Mouse (Mus musculus) limb, embryonic 10.5 days (tissue): Measurements from ENCODE around the gene Cd47. TPM values are rescaled to one million over a fixed set of nuclear protein-coding genes. Genes with fewer than 3 reads are reported as not detected.

ENCODE experiments used
- DNase-seq: peaks from one replicate; pipeline ENCODE4 v3.0.0-alpha.2; 2017; ENCODE audit warnings: low spot score
- H3K27ac ChIP-seq: fragments of 300-500 bp; sonication (generic); 2 replicates; pipeline ENCODE4 v1.5.1; 2016; ENCODE audit warnings: mild to moderate bottlenecking
- H3K27me3 ChIP-seq: fragments of 300-500 bp; sonication (generic); 2 replicates; pipeline ENCODE4 v1.6.1; 2016; ENCODE audit warnings: low read depth, mild to moderate bottlenecking; ENCODE audit not compliant: poor library complexity, severe bottlenecking
- H3K36me3 ChIP-seq: fragments of 300-500 bp; sonication (generic); 2 replicates; pipeline ENCODE4 v1.6.1; 2016; ENCODE audit warnings: mild to moderate bottlenecking, moderate library complexity
- H3K4me1 ChIP-seq: fragments of 300-500 bp; sonication (generic); 2 replicates; pipeline ENCODE4 v1.6.1; 2016
- H3K4me3 ChIP-seq: fragments of 300-500 bp; sonication (generic); 2 replicates; pipeline ENCODE4 v1.5.1; 2016; ENCODE audit warnings: mild to moderate bottlenecking, moderate library complexity
- H3K9me3 ChIP-seq: fragments of 300-500 bp; sonication (generic); replicated peaks from 2 replicates; pipeline ENCODE4 v1.6.1; 2016; ENCODE audit warnings: mild to moderate bottlenecking
- WGBS: fragments of 180-500 bp; shearing (Covaris S2); methylation state at CpG from one replicate; pipeline ENCODE4 v1.1.7; 2016; 5-methylcytosine and 5-hydroxymethylcytosine counted together
- polyA plus RNA-seq: library from polyadenylated mRNA; unstranded; fragments of >200 nt; fragmentation: Nextera tagmentation; extraction: Ambion mirVana; gene quantifications from 2 replicates; pipeline ENCODE4 v1.2.1, GENCODE M21; 2016

Cd47 gene
- polyA plus RNA-seq, 1 experiment from 2014 or later, result 26.6 TPM

DNA sequence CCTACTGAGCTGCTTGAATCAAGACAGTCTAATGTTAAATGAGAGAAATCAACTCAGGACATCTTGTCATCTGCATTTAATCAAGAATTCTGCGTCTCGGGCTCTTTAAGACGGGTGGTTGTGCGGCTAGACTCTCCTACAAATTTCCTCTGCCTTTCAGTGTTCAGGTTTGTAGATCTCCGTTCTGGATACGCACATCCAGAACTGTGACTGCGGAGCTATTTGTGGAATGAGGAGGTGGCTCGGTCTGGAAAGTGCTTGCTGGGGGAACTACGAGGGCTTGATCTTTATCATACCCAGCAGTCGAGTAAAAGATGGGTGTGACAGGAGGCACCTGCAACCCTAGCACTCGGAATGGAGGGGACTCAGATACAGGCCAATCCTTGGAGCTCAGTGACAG lies 121.8 kb downstream of the Cd47 start:
- no peak overlapping the region; the same call in 1 of the 2 replicates for H3K27ac ChIP-seq
- H3K4me1 ChIP-seq, result peaks cover 27% of the 10 kb centered on the region
- no peaks in the 10 kb centered on the region for H3K9me3 ChIP-seq
- no peak for DNase-seq
- 77% methylated on average over 11 of the region's 11 CpGs for WGBS
- no peaks in the 10 kb centered on the region for H3K36me3 ChIP-seq
- H3K27me3 ChIP-seq, result no peaks in the 10 kb centered on the region
- no peak overlapping the region for H3K4me3 ChIP-seq

DNA sequence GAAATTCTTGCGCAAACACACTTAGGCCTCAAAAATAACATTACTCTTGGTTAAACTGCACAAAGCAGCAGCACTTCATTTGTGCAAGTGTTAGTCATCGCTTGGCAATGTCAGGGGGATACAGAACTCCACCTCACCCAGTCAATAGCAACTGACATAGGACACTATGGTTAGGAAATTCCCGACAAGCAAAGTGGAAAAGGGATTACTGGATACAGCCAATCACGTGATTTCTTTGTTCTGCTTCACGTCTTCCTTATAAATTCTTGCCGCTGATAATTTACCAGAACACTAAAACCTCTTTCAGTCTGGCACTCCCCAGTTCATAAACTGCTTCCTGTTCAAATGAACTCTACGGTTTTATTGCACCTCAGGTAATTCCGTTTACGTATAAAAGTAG lies 123.4 kb downstream of the Cd47 start:
- DNase-seq, result no peak
- H3K27ac ChIP-seq, result peak overlapping the region; percentile 73
- H3K36me3 ChIP-seq, result no peaks in the 10 kb centered on the region
- 50% methylated on average over 9 of the region's 9 CpGs for WGBS
- H3K9me3 ChIP-seq, result no peaks in the 10 kb centered on the region
- no peak overlapping the region for H3K4me3 ChIP-seq
- H3K4me1 ChIP-seq, result peaks cover 27% of the 10 kb centered on the region
- H3K27me3 ChIP-seq, result no peaks in the 10 kb centered on the region

DNA sequence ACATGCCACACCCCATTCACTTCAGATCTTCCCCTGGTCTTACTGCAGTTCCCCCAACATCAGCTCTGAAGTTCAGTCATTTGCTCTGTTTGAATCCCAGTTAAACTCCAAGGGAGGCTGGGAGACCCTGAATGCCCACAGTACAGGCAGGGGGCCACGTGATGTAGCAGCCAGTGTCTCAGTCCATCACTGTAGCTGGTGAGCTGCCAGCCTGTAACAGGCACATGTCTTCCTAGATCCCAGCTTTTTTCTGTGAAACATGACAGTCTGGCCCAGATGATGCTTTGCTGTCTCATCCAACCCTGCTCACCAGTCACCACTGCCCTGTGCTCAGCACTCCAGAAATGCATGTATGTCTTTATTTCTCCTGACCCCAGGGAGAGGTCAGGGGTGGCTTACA lies 124.6 kb downstream of the Cd47 start:
- H3K27ac ChIP-seq, result peak overlapping the region; percentile 73
- WGBS, result 56% methylated on average over 1 of the region's 1 CpGs

DNA sequence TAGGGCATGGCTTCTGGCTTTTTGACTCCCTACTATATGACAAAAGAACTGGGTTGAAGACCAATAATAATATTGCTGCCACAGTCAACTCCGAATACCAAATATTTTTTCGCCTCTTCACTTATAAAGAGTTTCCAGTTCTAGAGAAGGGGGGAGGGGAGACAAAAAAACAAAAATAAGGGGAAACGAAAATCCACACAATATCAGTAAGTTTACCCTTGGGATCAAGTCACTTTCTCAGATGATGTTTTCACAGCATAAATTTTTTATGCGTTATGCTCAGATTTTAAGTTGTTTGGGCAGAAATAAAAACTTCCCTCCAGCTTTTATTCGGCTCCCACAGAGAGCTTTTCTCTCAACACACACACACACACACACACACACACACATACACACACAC lies 132.9 kb downstream of the Cd47 start:
- 88% methylated on average over 5 of the region's 5 CpGs for WGBS
- no peaks in the 10 kb centered on the region for H3K36me3 ChIP-seq
- no peak overlapping the region for H3K4me3 ChIP-seq
- peaks cover 22% of the 10 kb centered on the region for H3K4me1 ChIP-seq
- H3K9me3 ChIP-seq, result no peaks in the 10 kb centered on the region
- H3K27ac ChIP-seq, result no peak overlapping the region
- DNase-seq, result no peak
- H3K27me3 ChIP-seq, result no peaks in the 10 kb centered on the region

More for the DNA sequence above, 124.6 kb downstream of the Cd47 start:
- no peak overlapping the region for H3K4me3 ChIP-seq
- no peak for DNase-seq
- H3K4me1 ChIP-seq, result peaks cover 27% of the 10 kb centered on the region
- no peaks in the 10 kb centered on the region for H3K36me3 ChIP-seq
- H3K27me3 ChIP-seq, result no peaks in the 10 kb centered on the region
- no peaks in the 10 kb centered on the region for H3K9me3 ChIP-seq

DNA sequence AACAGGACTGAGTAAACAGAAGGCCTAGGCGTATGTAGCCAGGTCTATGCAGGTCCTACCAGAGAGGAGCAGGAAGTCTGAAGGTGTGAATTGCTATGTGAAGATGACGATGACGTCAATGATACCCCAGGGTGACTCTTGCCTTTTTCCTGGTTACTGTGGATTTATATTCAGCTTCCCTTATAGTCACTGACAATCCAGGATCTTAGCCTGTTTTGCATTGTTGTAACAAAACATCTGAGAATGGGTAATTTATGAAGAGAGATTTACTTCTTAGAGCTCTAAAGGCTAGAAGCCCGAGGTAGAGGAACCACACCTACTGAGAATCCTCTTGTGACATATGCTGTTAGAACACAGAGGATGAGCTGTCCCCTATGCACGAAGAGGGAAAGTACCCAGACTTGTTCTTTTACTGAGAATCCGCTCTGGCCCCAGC lies 135.7 kb downstream of the Cd47 start:
- DNase-seq, result no peak
- Histone ChIP-seq H3K36me3 (no peaks in the 10 kb centered on the region), H3K4me1 (peaks cover 31% of the 10 kb centered on the region), H3K27ac (no peak overlapping the region), H3K9me3 (no peaks in the 10 kb centered on the region), H3K27me3 (no peaks in the 10 kb centered on the region), H3K4me3 (no peak overlapping the region)
- 86% methylated on average over 6 of the region's 6 CpGs for WGBS

DNA sequence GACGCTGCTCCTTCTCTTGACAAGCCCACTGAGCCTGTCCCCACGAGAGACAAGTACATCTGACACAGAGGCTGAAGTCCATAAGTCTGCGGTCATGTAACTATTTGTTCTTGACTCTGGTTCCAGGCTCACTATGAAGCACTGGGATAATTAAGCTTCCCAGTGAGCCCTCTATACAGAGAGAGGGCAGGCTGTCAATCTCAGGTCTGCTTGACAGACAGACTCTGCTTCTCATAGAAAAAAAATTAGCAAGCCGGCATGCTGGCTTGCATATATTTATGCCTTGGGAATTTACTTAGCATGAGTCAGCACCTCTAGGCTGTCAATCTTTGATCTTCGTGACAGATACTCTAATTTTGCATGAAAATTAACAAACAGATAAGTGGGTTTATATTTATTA lies 136.5 kb downstream of the Cd47 start:
- DNase-seq, result no peak
- Histone ChIP-seq H3K4me1 (peaks cover 35% of the 10 kb centered on the region), H3K27me3 (no peaks in the 10 kb centered on the region), H3K36me3 (no peaks in the 10 kb centered on the region), H3K4me3 (no peak overlapping the region), H3K9me3 (no peaks in the 10 kb centered on the region), H3K27ac (no peak overlapping the region)
- WGBS, result 73% methylated on average over 5 of the region's 5 CpGs

DNA sequence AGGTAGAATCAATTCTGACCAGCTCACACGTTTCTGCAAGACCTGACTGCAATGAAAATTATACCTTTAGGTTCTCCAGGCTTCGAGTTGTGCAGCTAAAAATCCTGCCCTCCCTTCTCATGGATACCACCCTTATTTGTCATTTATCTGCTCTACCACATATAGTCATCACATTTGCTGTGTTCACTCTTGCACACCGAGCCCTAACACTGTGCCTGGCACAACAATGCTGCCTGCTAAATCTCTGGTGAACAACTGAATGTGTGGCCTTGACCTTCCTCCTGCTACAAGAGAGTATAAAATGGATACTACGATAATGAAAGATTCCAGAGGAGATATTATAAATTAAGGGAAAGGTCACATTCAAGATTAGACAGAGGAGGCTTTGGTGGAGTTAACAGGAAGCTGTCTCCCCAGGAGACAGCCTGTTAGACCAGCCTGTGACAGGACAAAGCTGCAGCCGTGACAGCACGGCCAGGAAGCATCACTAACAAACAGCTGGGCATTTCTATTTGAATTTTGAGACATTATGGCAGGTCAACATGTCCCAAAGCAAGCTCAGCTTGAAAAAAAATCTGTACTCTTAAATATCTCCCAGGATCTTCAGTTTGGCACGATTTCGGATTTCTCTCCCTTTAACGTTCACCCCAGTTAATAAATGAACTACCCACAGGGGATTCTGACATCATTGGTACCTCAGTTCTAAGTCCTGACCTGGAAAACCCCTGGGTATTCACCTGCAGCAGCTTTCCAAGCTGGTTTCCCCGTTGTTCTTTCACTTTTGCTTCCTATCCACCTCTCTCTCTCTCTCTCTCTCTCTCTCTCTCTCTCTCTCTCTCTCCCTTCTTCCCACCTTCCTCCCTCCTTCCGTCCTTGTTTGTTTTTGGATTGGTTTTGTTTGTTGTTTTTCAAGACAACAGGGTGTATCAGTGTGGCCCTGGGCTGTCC lies 137.2 kb downstream of the Cd47 start:
- H3K27me3 ChIP-seq, result no peaks in the 10 kb centered on the region
- no peak overlapping the region for H3K27ac ChIP-seq
- no peak for DNase-seq
- no peak overlapping the region for H3K4me3 ChIP-seq
- WGBS, result 63% methylated on average over 11 of the region's 11 CpGs
- no peaks in the 10 kb centered on the region for H3K9me3 ChIP-seq
- H3K4me1 ChIP-seq, result peaks cover 32% of the 10 kb centered on the region
- no peaks in the 10 kb centered on the region for H3K36me3 ChIP-seq

DNA sequence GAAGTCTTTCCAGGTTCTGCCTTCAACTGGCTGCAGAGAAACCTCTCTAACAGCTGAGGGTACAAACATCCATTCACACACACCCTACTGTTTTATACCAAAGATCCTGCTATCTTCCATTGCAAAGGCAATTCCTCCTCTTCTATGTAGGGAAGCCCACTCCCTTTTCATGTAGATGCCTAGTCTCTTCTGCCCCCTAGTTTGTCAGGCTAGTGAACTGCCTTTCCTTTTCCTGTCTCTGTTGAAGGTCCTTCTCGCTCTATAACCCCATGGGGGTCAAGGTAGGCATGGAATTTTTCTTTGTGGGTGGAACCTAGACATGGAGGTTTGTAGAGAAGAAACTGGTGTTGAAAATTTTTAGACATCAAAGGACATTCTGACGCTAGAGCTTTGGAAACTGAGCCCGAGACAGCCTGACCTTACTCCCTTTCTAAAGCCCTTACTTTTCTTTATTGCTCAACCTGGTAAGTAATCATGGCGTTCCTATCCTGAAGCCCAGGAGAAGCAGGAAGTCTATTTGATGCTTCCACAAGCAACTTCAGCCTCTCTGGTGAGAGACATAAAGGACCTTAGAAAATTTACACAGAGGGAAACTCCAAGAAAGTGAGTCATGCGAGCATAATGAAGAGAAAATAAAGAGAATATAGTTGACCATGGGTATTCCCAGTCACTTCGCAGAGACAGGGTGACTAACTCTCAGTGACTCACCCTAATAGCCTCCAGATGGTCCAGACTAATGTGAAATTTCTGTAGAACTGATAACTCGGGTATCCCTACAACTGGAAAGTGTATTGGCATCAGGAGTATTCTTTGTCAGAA lies 138.4 kb downstream of the Cd47 start:
- 74% methylated on average over 7 of the region's 7 CpGs for WGBS
- no peaks in the 10 kb centered on the region for H3K9me3 ChIP-seq
- H3K27ac ChIP-seq, result no peak overlapping the region
- H3K4me3 ChIP-seq, result no peak overlapping the region
- H3K27me3 ChIP-seq, result no peaks in the 10 kb centered on the region
- H3K36me3 ChIP-seq, result no peaks in the 10 kb centered on the region
- DNase-seq, result no peak
- H3K4me1 ChIP-seq, result peaks cover 32% of the 10 kb centered on the region

DNA sequence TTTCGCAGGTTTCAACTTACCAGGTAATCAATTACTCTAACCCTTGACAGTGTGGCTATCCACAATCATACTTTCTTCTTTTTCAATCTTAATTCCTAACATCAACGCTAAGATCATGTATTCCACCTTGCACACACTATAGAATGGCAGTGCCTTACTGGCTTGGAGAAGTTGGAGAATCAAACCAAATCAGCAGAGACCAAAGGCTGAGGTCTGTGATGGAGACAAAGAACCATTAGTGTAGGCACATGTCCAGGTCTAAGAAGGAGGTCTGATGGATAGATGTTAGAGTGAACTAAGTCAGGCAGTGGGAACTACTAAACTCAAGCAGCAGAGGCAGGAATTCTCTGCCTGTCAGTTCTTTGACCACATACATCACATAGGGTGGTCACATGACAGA lies 139.0 kb downstream of the Cd47 start:
- Histone ChIP-seq H3K27me3 (no peaks in the 10 kb centered on the region), H3K9me3 (no peaks in the 10 kb centered on the region), H3K36me3 (no peaks in the 10 kb centered on the region), H3K4me1 (peaks cover 32% of the 10 kb centered on the region), H3K4me3 (no peak overlapping the region), H3K27ac (no peak overlapping the region)
- WGBS, result 92% methylated on average over 2 of the region's 2 CpGs
- no peak for DNase-seq

DNA sequence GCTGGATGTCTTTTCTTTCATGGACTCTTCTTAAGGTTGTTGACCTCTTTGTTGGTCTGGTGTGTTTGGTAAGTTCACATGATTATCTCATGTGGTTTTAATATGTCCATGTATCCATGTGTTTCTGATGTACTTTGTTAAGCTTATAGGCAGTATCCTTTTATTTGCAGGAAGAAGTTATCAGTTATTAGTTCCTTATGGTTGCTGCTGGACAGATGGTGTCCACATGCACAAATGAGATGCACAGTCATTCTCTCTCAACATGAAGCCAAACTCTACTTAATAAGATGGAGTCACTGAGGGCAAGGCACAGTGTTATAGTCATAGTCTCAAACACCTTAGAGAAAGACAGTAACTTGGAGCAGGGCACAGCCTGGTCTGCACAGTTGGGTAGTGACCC lies 140.1 kb downstream of the Cd47 start:
- no peaks in the 10 kb centered on the region for H3K9me3 ChIP-seq
- H3K4me1 ChIP-seq, result peaks cover 32% of the 10 kb centered on the region
- H3K4me3 ChIP-seq, result no peak overlapping the region
- no peaks in the 10 kb centered on the region for H3K36me3 ChIP-seq
- H3K27ac ChIP-seq, result no peak overlapping the region
- DNase-seq, result no peak
- no peaks in the 10 kb centered on the region for H3K27me3 ChIP-seq

DNA sequence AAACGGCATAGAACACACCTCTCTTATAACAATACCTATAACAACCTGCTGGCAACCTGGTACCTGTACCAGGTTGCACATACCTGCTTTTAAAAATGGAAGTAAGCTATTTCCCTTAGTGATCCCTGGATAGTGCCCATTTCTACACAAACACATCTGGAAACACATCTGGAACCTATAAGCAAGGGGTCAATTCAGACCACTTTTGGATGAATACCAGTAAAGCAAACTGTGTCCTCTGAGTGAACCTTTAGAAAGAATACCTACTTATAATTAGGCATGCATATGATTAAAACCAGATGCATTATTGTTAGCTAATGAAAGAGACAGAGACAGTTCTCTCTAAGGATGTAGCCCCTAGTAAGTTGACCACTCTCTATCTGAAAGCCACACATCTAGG lies 140.7 kb downstream of the Cd47 start:
- DNase-seq, result no peak
- no peaks in the 10 kb centered on the region for H3K36me3 ChIP-seq
- H3K9me3 ChIP-seq, result no peaks in the 10 kb centered on the region
- H3K4me3 ChIP-seq, result no peak overlapping the region
- peaks cover 32% of the 10 kb centered on the region for H3K4me1 ChIP-seq
- no peak overlapping the region for H3K27ac ChIP-seq
- 91% methylated on average over 1 of the region's 1 CpGs for WGBS
- no peaks in the 10 kb centered on the region for H3K27me3 ChIP-seq

DNA sequence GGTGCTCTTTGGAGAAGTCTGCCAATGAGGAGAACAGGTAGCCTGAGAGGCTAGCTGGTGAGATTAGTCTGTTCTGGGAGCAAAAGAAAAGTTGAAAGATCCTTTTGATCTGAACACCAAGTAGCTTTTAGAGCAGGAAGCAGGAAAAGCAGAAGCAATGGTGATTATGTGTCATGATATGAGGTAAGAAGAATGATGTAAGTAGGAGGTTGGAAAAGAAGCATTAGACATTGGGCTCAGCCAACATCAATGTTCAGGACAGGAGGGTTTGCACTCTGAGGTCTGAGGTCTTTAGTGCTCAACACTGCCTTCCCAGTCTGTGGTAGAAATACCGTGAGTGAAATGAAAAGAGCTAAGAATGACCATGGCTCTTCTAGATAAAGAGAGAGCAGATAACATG lies 143.4 kb downstream of the Cd47 start:
- Histone ChIP-seq H3K27ac (no peak overlapping the region), H3K9me3 (no peaks in the 10 kb centered on the region), H3K4me1 (peaks cover 10% of the 10 kb centered on the region), H3K27me3 (no peaks in the 10 kb centered on the region), H3K4me3 (no peak overlapping the region), H3K36me3 (no peaks in the 10 kb centered on the region)
- no peak for DNase-seq
- WGBS, result 95% methylated on average over 1 of the region's 1 CpGs

DNA sequence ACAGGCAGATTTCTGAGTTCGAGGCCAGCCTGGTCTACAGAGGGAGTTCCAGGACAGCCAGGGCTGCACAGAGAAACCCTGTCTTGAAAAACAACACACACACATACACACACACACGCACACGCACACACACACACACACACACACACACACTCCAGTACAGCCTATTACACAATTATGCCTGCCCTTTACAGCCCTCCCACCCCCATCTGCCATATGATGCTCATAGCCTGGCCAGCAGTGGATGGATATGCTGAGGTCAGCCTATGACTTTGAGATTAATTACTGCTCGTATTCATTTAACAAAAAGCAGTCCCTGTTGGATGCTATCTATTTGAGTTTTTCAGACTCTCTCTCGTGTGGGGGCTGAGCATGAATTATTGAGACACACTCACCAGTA lies 144.8 kb downstream of the Cd47 start:
- Histone ChIP-seq H3K27ac (no peak overlapping the region), H3K4me1 (peaks cover 8% of the 10 kb centered on the region), H3K27me3 (no peaks in the 10 kb centered on the region), H3K36me3 (no peaks in the 10 kb centered on the region), H3K4me3 (no peak overlapping the region), H3K9me3 (no peaks in the 10 kb centered on the region)
- DNase-seq, result no peak
- 78% methylated on average over 5 of the region's 5 CpGs for WGBS
